Mouse (Mus musculus) cerebellum, postnatal 14 days (tissue): Measurements from ENCODE around the gene Coro1c.
A peak's percentile ranks its signal among the peaks of the same experiment; 100 is the strongest.

Experiments
- DNase-seq, 2 experiments: peaks; one replicate each; pipeline ENCODE4 v3.0.0; 2021; ENCODE audit warnings: mixed read lengths in 2 of 2

Coro1c gene

GRCm38 (mm10) chr5:113908592-113909441 is at the start of gene Coro1c:
TSS of gene Coro1c (minus strand) at chr5:113908758.
- peak; percentile 100 for DNase-seq

- DNase-seq = peak; percentile 94 to 99
Observed at GRCm38 (mm10) chr5:113956510-113956909, 48.0 kb upstream of the Coro1c start.

- DNase-seq = no peak
Observed at GRCm38 (mm10) chr5:113955691-113956090, 47.1 kb upstream of the Coro1c start.

GRCm38 (mm10) chr5:113955281-113955680 is 46.7 kb upstream of the Coro1c start:
- no peak for DNase-seq

GRCm38 (mm10) chr5:113954421-113954820 is 45.9 kb upstream of the Coro1c start:
- DNase-seq = peak; percentile 93 to 96

- DNase-seq = no peak
Observed at GRCm38 (mm10) chr5:113952519-113952918, 44.0 kb upstream of the Coro1c start.

GRCm38 (mm10) chr5:113951693-113952071 is 43.1 kb upstream of the Coro1c start:
- no peak for DNase-seq

- peak; percentile 82 to 84 for DNase-seq
Observed at GRCm38 (mm10) chr5:113950786-113951692, 42.5 kb upstream of the Coro1c start.

GRCm38 (mm10) chr5:113950133-113950532 is 41.6 kb upstream of the Coro1c start:
- peak; percentile 46 to 54 for DNase-seq

GRCm38 (mm10) chr5:113947280-113947679 is 38.7 kb upstream of the Coro1c start:
- DNase-seq = no peak

GRCm38 (mm10) chr5:113945126-113945525 is 36.6 kb upstream of the Coro1c start:
- no peak for DNase-seq

GRCm38 (mm10) chr5:113943328-113943727 is 34.8 kb upstream of the Coro1c start:
- peak in 1 of 2 experiments; percentile 64 for DNase-seq

GRCm38 (mm10) chr5:113942580-113942979 is 34.0 kb upstream of the Coro1c start:
- peak in 1 of 2 experiments; percentile 67 for DNase-seq

- DNase-seq = peak; percentile 33 to 36
Observed at GRCm38 (mm10) chr5:113939263-113939900, 30.8 kb upstream of the Coro1c start.

GRCm38 (mm10) chr5:113937650-113938049 is 29.1 kb upstream of the Coro1c start:
- no peak for DNase-seq

GRCm38 (mm10) chr5:113933889-113934288 is 25.3 kb upstream of the Coro1c start:
- DNase-seq = no peak

GRCm38 (mm10) chr5:113933480-113933879 is 24.9 kb upstream of the Coro1c start:
- no peak for DNase-seq

GRCm38 (mm10) chr5:113932310-113932709 is 23.8 kb upstream of the Coro1c start:
- no peak for DNase-seq

- DNase-seq = no peak
Observed at GRCm38 (mm10) chr5:113930648-113931609, 22.4 kb upstream of the Coro1c start.

GRCm38 (mm10) chr5:113929950-113930647 is 21.5 kb upstream of the Coro1c start:
- no peak for DNase-seq

GRCm38 (mm10) chr5:113929526-113929925 is 21.0 kb upstream of the Coro1c start:
- DNase-seq = no peak
